Mouse (Mus musculus): ENCODE data around the gene Dnajc5g. TPM values are rescaled to one million over a fixed set of nuclear protein-coding genes. Genes with fewer than 3 reads are reported as not detected.

Gene Dnajc5g
- polyA plus RNA-seq (2012; rRNA removed) = not detected in 2 replicates

GRCm38 (mm10) chr5:31105814-31106335, at the start of gene Dnajc5g:
TSS of gene Dnajc5g (plus strand) at chr5:31106285.

GRCm38 (mm10) chr5:31108000-31108490, 2.0 kb downstream of the Dnajc5g start, which contains the start of gene Slc30a3:
TSS of gene Slc30a3 (minus strand) at chr5:31108237.

GRCm38 (mm10) chr5:31116354-31116753, 10.3 kb downstream of the Dnajc5g start, which contains the start of gene Trim54:
TSS of gene Trim54 (plus strand) at chr5:31116712.

DNA sequence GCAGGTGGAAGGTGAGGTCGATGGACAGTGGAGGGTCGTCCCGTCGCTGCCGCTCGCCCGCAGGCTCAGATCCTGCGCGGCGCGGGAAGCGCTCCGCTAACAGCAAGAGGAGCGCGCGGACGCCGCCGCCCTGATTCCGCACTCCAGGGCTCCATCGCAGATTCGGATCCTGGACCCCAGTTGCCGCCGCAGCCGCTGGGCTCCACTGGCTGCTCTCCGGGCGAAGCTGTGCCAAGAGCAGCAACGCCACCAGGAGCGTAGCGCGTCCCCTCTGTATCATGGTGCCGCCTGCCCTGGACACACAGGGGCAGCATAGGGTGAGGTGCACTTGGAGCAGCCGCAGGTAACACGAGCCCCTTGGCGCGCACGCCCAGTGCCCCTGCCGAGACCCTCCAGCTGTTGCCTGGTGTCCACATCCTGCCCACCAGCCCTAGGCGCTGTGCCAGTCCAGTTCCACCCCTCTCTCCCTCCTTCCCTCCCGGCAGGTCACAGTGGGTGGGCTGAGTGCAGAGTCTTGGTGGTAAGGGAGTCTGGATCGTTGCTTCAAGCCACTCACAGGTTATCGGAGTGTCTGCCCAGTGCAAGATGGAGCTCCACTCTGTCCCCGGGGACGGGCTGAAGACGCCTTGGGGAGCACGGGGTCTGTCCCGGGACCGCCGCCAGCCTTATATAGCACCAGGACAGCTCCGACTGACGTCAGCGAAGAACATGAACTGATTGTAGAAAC, 32.3 kb downstream of the Dnajc5g start, which contains the start of gene Ucn:
Gene Ucn (minus strand): TSS at position 589 of the 727 bp plus-strand sequence.

GRCm38 (mm10) chr5:31154152-31154553, 48.1 kb downstream of the Dnajc5g start, which contains the start of gene Mpv17:
TSS of gene Mpv17 (minus strand) at chr5:31154251.

Other genes starting within 250 kb of the Dnajc5g start
- gene Tmem214, start 238.3 kb upstream of the Dnajc5g start, polyA plus RNA-seq (2012; rRNA removed) = 71.5 and 79.9 TPM in 2 replicates
- 9.1 and 9.8 TPM in 2 replicates for gene Agbl5, start 217.6 kb upstream of the Dnajc5g start, polyA plus RNA-seq (2012; rRNA removed)
- 79.7 and 85.2 TPM in 2 replicates for gene Ost4, start 198.5 kb upstream of the Dnajc5g start, polyA plus RNA-seq (2012; rRNA removed)
- gene Emilin1, start 192.9 kb upstream of the Dnajc5g start, polyA plus RNA-seq (2012; rRNA removed) = 55.3 and 56.4 TPM in 2 replicates
- 20.9 and 21.4 TPM in 2 replicates for gene Khk, start 184.9 kb upstream of the Dnajc5g start, polyA plus RNA-seq (2012; rRNA removed)
- gene Cgref1, start 160.7 kb upstream of the Dnajc5g start, polyA plus RNA-seq (2012; rRNA removed) = 56.1 and 81.0 TPM in 2 replicates
- gene Preb, start 145.9 kb upstream of the Dnajc5g start, polyA plus RNA-seq (2012; rRNA removed) = 252 and 282 TPM in 2 replicates
- 10.1 and 12.4 TPM in 2 replicates for gene Tcf23, start 137.6 kb upstream of the Dnajc5g start, polyA plus RNA-seq (2012; rRNA removed)
- 27.4 and 33.9 TPM in 2 replicates for gene Atraid, start 58.0 kb upstream of the Dnajc5g start, polyA plus RNA-seq (2012; rRNA removed)
- 10.2 and 11.2 TPM in 2 replicates for gene Slc5a6, start 57.4 kb upstream of the Dnajc5g start, polyA plus RNA-seq (2012; rRNA removed)
- gene Cad, start 51.5 kb upstream of the Dnajc5g start, polyA plus RNA-seq (2012; rRNA removed) = 11.9 and 14.2 TPM in 2 replicates
- gene Slc30a3, start 2.0 kb downstream of the Dnajc5g start, polyA plus RNA-seq (2012; rRNA removed) = 0.15 and 0.29 TPM in 2 replicates
- 2.8 and 4.1 TPM in 2 replicates for gene Trim54, start 10.4 kb downstream of the Dnajc5g start, polyA plus RNA-seq (2012; rRNA removed)
- not detected in 2 replicates for gene Ucn, start 32.5 kb downstream of the Dnajc5g start, polyA plus RNA-seq (2012; rRNA removed)
- 23.9 and 27.3 TPM in 2 replicates for gene Mpv17, start 48.0 kb downstream of the Dnajc5g start, polyA plus RNA-seq (2012; rRNA removed)
- gene Gm29609, start 73.6 kb downstream of the Dnajc5g start, polyA plus RNA-seq (2012; rRNA removed) = 0.14 and 2.1 TPM in 2 replicates
- gene Gtf3c2, start 73.9 kb downstream of the Dnajc5g start, polyA plus RNA-seq (2012; rRNA removed) = 13.3 and 14.6 TPM in 2 replicates
- gene Snx17, start 86.9 kb downstream of the Dnajc5g start, polyA plus RNA-seq (2012; rRNA removed) = 36.2 and 37.1 TPM in 2 replicates
- 20.2 and 24.5 TPM in 2 replicates for gene Eif2b4, start 87.1 kb downstream of the Dnajc5g start, polyA plus RNA-seq (2012; rRNA removed)
- 25.0 and 34.4 TPM in 2 replicates for gene Zfp513, start 96.0 kb downstream of the Dnajc5g start, polyA plus RNA-seq (2012; rRNA removed)
- gene Ppm1g, start 114.4 kb downstream of the Dnajc5g start, polyA plus RNA-seq (2012; rRNA removed) = 42.5 and 93.0 TPM in 2 replicates
- gene Nrbp1, start 134.6 kb downstream of the Dnajc5g start, polyA plus RNA-seq (2012; rRNA removed) = 121 and 134 TPM in 2 replicates
- gene Gm9970, start 134.9 kb downstream of the Dnajc5g start, polyA plus RNA-seq (2012; rRNA removed) = 0.13 TPM in 1 of 2 replicates, not detected in the other
- 113 and 161 TPM in 2 replicates for gene Krtcap3, start 145.4 kb downstream of the Dnajc5g start, polyA plus RNA-seq (2012; rRNA removed)
- 11.9 and 14.9 TPM in 2 replicates for gene Ift172, start 184.8 kb downstream of the Dnajc5g start, polyA plus RNA-seq (2012; rRNA removed)
- 6.3 and 7.4 TPM in 2 replicates for gene Fndc4, start 189.8 kb downstream of the Dnajc5g start, polyA plus RNA-seq (2012; rRNA removed)
- gene Gckr, start 191.2 kb downstream of the Dnajc5g start, polyA plus RNA-seq (2012; rRNA removed) = not detected in 2 replicates